Mouse (Mus musculus) intestine, embryonic 16.5 days (tissue): ENCODE results near the gene 1110032A03Rik. TPM values are rescaled to one million over a fixed set of nuclear protein-coding genes. Genes with fewer than 3 reads are reported as not detected.
A peak's percentile ranks its signal among the peaks of the same experiment; 100 is the strongest.

Source experiments
- ATAC-seq: fragments of 200-750 bp; cut with Nextera tagmentation; 2 replicates; pipeline ENCODE4 v1.8.0; 2017; ENCODE audit warnings: moderate TSS enrichment, moderate library complexity
- H3K27ac ChIP-seq: fragments of 300-500 bp; sonication (generic); 2 replicates; pipeline ENCODE4 v1.5.1; 2014; ENCODE audit warnings: mild to moderate bottlenecking, low read length
- H3K27me3 ChIP-seq: fragments of 300-500 bp; sonication (generic); replicated peaks from 2 replicates; pipeline ENCODE4 v1.6.1; 2014; ENCODE audit warnings: low read length, control low read depth, mixed read lengths; ENCODE audit not compliant: control insufficient read depth, insufficient read depth
- H3K36me3 ChIP-seq: fragments of 300-500 bp; sonication (generic); 2 replicates; pipeline ENCODE4 v1.6.1; 2014; ENCODE audit warnings: low read length, control low read depth; ENCODE audit not compliant: control insufficient read depth, insufficient read depth
- H3K4me1 ChIP-seq: fragments of 300-500 bp; sonication (generic); 2 replicates; pipeline ENCODE4 v1.6.1; 2014; ENCODE audit warnings: low read length, control low read depth, mixed read lengths; ENCODE audit not compliant: control insufficient read depth, insufficient read depth
- H3K4me2 ChIP-seq: fragments of 300-500 bp; sonication (generic); 2 replicates; pipeline ENCODE4 v1.6.1; 2014; ENCODE audit warnings: low read depth, low read length, control low read depth
- H3K4me3 ChIP-seq: fragments of 300-500 bp; sonication (generic); 2 replicates; pipeline ENCODE4 v1.5.1; 2014; ENCODE audit warnings: mild to moderate bottlenecking, low read length
- H3K9ac ChIP-seq: fragments of 300-500 bp; sonication (generic); 2 replicates; pipeline ENCODE4 v1.6.1; 2014; ENCODE audit warnings: low read depth, low read length
- H3K9me3 ChIP-seq: fragments of 300-500 bp; sonication (generic); 2 replicates; pipeline ENCODE4 v1.6.1; 2016; ENCODE audit warnings: low read length, control low read depth; ENCODE audit not compliant: control insufficient read depth
- WGBS: fragments of 180-500 bp; shearing (Covaris S2); extraction: QIAGEN DNeasy Blood & Tissue Kit; methylation state at CpG from one replicate; pipeline ENCODE4 v1.1.7; 2014; 5-methylcytosine and 5-hydroxymethylcytosine counted together
- polyA plus RNA-seq: library from polyadenylated mRNA; unstranded; fragments of >200 nt; fragmentation: Nextera tagmentation; extraction: Ambion mirVana; gene quantifications from 2 replicates; pipeline ENCODE4 v1.2.1, GENCODE M21; 2015

1110032A03Rik gene
- polyA plus RNA-seq, 1 experiment from 2014 or later = 28.9 TPM

GRCm38 (mm10) chr9:50795266-50795665 is 19.9 kb upstream of the 1110032A03Rik start:
- peaks cover 7% of the 10 kb centered on the region; the same call in 1 of the 2 replicates for H3K36me3 ChIP-seq

GRCm38 (mm10) chr9:50782155-50782554 is 6.8 kb upstream of the 1110032A03Rik start:
- Histone ChIP-seq H3K4me3 (no peak overlapping the region), H3K27me3 (no peaks in the 10 kb centered on the region), H3K4me2 (no peak overlapping the region), H3K9me3 (no peaks in the 10 kb centered on the region), H3K27ac (no peak overlapping the region), H3K4me1 (no peaks in the 10 kb centered on the region), H3K9ac (no peak overlapping the region), H3K36me3 (peaks cover 13% of the 10 kb centered on the region; the same call in 1 of the 2 replicates)
- ATAC-seq = no peak
- 84% methylated on average over 2 of the region's 2 CpGs for WGBS

More at GRCm38 (mm10) chr9:50795266-50795665, 19.9 kb upstream of the 1110032A03Rik start:
- Histone ChIP-seq H3K27ac (no peak overlapping the region), H3K27me3 (no peaks in the 10 kb centered on the region), H3K9ac (no peak overlapping the region), H3K4me1 (no peaks in the 10 kb centered on the region), H3K4me2 (no peak overlapping the region), H3K4me3 (no peak overlapping the region), H3K9me3 (no peaks in the 10 kb centered on the region)
- ATAC-seq = no peak
- WGBS = 91% methylated on average over 3 of the region's 3 CpGs

GRCm38 (mm10) chr9:50776162-50776760 is 941 bp upstream of the 1110032A03Rik start:
- peak overlapping the region; percentile 92 for H3K27ac ChIP-seq

GRCm38 (mm10) chr9:50775662-50776126 is 374 bp upstream of the 1110032A03Rik start:
- Histone ChIP-seq H3K9me3 (no peaks in the 10 kb centered on the region), H3K27me3 (no peaks in the 10 kb centered on the region), H3K4me1 (peaks cover 8% of the 10 kb centered on the region), H3K36me3 (peaks cover 4% of the 10 kb centered on the region; the same call in 1 of the 2 replicates), H3K9ac (peak overlapping the region; percentile 91), H3K4me2 (peak overlapping the region; percentile 86), H3K4me3 (peak overlapping the region; percentile 98), H3K27ac (peak overlapping the region; percentile 92)
- WGBS = under 1% methylated on average over 30 of the region's 30 CpGs
- peak; percentile 57 for ATAC-seq

More at GRCm38 (mm10) chr9:50776162-50776760, 941 bp upstream of the 1110032A03Rik start:
- Histone ChIP-seq H3K36me3 (peaks cover 4% of the 10 kb centered on the region; the same call in 1 of the 2 replicates), H3K4me1 (peaks cover 8% of the 10 kb centered on the region), H3K9me3 (no peaks in the 10 kb centered on the region), H3K4me2 (peak overlapping the region; percentile 86), H3K4me3 (peak overlapping the region; percentile 98), H3K9ac (peak overlapping the region; percentile 91), H3K27me3 (no peaks in the 10 kb centered on the region)
- ATAC-seq = peak; percentile 71
- 42% methylated on average over 11 of the region's 11 CpGs for WGBS

GRCm38 (mm10) chr9:50774026-50774462 is 1.3 kb downstream of the 1110032A03Rik start:
- Histone ChIP-seq H3K36me3 (no peaks in the 10 kb centered on the region), H3K27ac (no peak overlapping the region), H3K4me3 (no peak overlapping the region; the same call in 1 of the 2 replicates), H3K4me1 (peaks cover 8% of the 10 kb centered on the region), H3K4me2 (peak overlapping the region; percentile 86), H3K27me3 (no peaks in the 10 kb centered on the region), H3K9me3 (no peaks in the 10 kb centered on the region), H3K9ac (peak overlapping the region; percentile 33; the same call in 1 of the 2 replicates)
- ATAC-seq = no peak
- WGBS = 50% methylated on average over 4 of the region's 4 CpGs

GRCm38 (mm10) chr9:50770011-50770410 is 5.3 kb downstream of the 1110032A03Rik start:
- 93% methylated on average over 2 of the region's 2 CpGs for WGBS
- Histone ChIP-seq H3K4me1 (peaks cover 9% of the 10 kb centered on the region), H3K27me3 (no peaks in the 10 kb centered on the region), H3K36me3 (no peaks in the 10 kb centered on the region), H3K4me2 (no peak overlapping the region), H3K27ac (no peak overlapping the region), H3K9ac (no peak overlapping the region), H3K4me3 (no peak overlapping the region), H3K9me3 (no peaks in the 10 kb centered on the region)
- ATAC-seq = no peak

GRCm38 (mm10) chr9:50768107-50769002 is 7.0 kb downstream of the 1110032A03Rik start, which contains the start of gene Fdxacb1:
Gene Fdxacb1 (plus strand): TSS chr9:50768236.
- peak within 1 kb of the TSS; percentile 72 for H3K9ac ChIP-seq
- H3K4me1 ChIP-seq = peaks cover 4% of the 10 kb centered on the region; the same call in 1 of the 2 replicates
- 3% methylated on average over 58 of the region's 59 CpGs for WGBS
- no peaks in the 10 kb centered on the region for H3K27me3 ChIP-seq
- peak within 1 kb of the TSS; percentile 65 for H3K4me3 ChIP-seq
- H3K4me2 ChIP-seq = peak within 1 kb of the TSS; percentile 87
- H3K9me3 ChIP-seq = no peaks in the 10 kb centered on the region
- H3K36me3 ChIP-seq = no peaks in the 10 kb centered on the region
- H3K27ac ChIP-seq = peak within 1 kb of the TSS; percentile 91
- ATAC-seq = peak; percentile 98

- Histone ChIP-seq H3K4me3 (peak overlapping the region; percentile 65), H3K4me2 (peak overlapping the region; percentile 87), H3K36me3 (no peaks in the 10 kb centered on the region), H3K4me1 (peaks cover 4% of the 10 kb centered on the region; the same call in 1 of the 2 replicates), H3K9me3 (no peaks in the 10 kb centered on the region), H3K9ac (peak overlapping the region; percentile 72), H3K27me3 (no peaks in the 10 kb centered on the region), H3K27ac (peak overlapping the region; percentile 91)
- no peak; the same call in 1 of the 2 replicates for ATAC-seq
- WGBS = 3% methylated on average over 17 of the region's 17 CpGs
These were observed 7.7 kb downstream of the 1110032A03Rik start for GRCm38 (mm10) chr9:50767531-50768106.

GRCm38 (mm10) chr9:50763331-50763730 is 12.0 kb downstream of the 1110032A03Rik start:
- H3K27me3 ChIP-seq = no peaks in the 10 kb centered on the region
- no peak for ATAC-seq
- H3K36me3 ChIP-seq = no peaks in the 10 kb centered on the region
- H3K4me3 ChIP-seq = no peak overlapping the region
- H3K27ac ChIP-seq = no peak overlapping the region
- peaks cover 4% of the 10 kb centered on the region; the same call in 1 of the 2 replicates for H3K4me1 ChIP-seq
- H3K4me2 ChIP-seq = no peak overlapping the region
- no peaks in the 10 kb centered on the region for H3K9me3 ChIP-seq
- WGBS = 65% methylated on average over 1 of the region's 1 CpGs
- H3K9ac ChIP-seq = no peak overlapping the region
